Mouse (Mus musculus) left cerebral cortex, adult 2 months (tissue): Measurements from ENCODE around the gene Ppox. TPM values are rescaled to one million over a fixed set of nuclear protein-coding genes. Genes with fewer than 3 reads are reported as not detected.

Experiments
- DNase-seq, 2 experiments: peaks; one replicate each; pipeline ENCODE4 v3.0.0; 2021 to 2022; ENCODE audit warnings: low spot score in 2 of 2, mixed read lengths in 1 of 2; ENCODE audit errors: extremely low spot score in 1 of 2
- H3K27ac ChIP-seq: fragments of 200-600 bp; 2 replicates; pipeline ENCODE4 v1.8.1; 2022
- H3K4me3 ChIP-seq: fragments of 200-600 bp; 2 replicates; pipeline ENCODE4 v1.8.1; 2022
- CTCF ChIP-seq: fragments of 200-600 bp; IDR thresholded peaks from 2 replicates; pipeline ENCODE4 v1.8.1; 2022; ENCODE audit warnings: antibody characterized with exemption, mild to moderate bottlenecking, moderate library complexity
- intact Hi-C: fragments of 180-260 bp; cut with DNase I; formaldehyde crosslinking; loops from one replicate; pipeline ENCODE4 v1.15.1; 2025
- total RNA-seq, 2 experiments: library from RNA; stranded (reverse); gene quantifications; 2 replicates each; pipeline ENCODE4 v1.2.3; 2021

The Ppox gene
- total RNA-seq, 2 experiments from 2014 or later, result 26.0 to 32.1 TPM

GRCm38 (mm10) chr1:171262594-171263130 lies 18.3 kb downstream of the Ppox start:
- DNase-seq, result peak; percentile 72 to 82
- intact Hi-C loops, result no loop called here
- peak overlapping the region; percentile 21 for H3K4me3 ChIP-seq
- no peak for TF ChIP-seq CTCF
- H3K27ac ChIP-seq, result peak overlapping the region; percentile 65

- no peak for TF ChIP-seq CTCF
- intact Hi-C loops, result no loop called here
- DNase-seq, result no peak
- no peak overlapping the region for H3K4me3 ChIP-seq
- no peak overlapping the region for H3K27ac ChIP-seq
These were observed 20.7 kb downstream of the Ppox start for GRCm38 (mm10) chr1:171260316-171260715.

GRCm38 (mm10) chr1:171258921-171259320 lies 22.1 kb downstream of the Ppox start:
- no peak overlapping the region for H3K27ac ChIP-seq
- H3K4me3 ChIP-seq, result no peak overlapping the region
- intact Hi-C loops, result no loop called here
- TF ChIP-seq CTCF, result no peak
- no peak for DNase-seq

- Histone ChIP-seq H3K27ac (no peak overlapping the region), H3K4me3 (no peak overlapping the region)
- no peak for TF ChIP-seq CTCF
- no peak for DNase-seq
- intact Hi-C loops, result loop anchor here (2.0 kb wide), 3 partner anchors 35 to 147 kb away; partner anchors contain the start of gene Tomm40l
These were observed 23.2 kb downstream of the Ppox start for GRCm38 (mm10) chr1:171257781-171258180.

GRCm38 (mm10) chr1:171256937-171257548 lies 23.9 kb downstream of the Ppox start:
- peak; percentile 47 to 57 for DNase-seq
- peak; percentile 93 for TF ChIP-seq CTCF
- Histone ChIP-seq H3K27ac (no peak overlapping the region), H3K4me3 (no peak overlapping the region)
- intact Hi-C loops, result loop anchor here (2.0 kb wide), 3 partner anchors 34 to 146 kb away; partner anchors contain the start of gene Tomm40l

- Histone ChIP-seq H3K27ac (no peak overlapping the region), H3K4me3 (no peak overlapping the region)
- intact Hi-C loops, result loop anchor here (2.0 kb wide), 3 partner anchors 33 to 145 kb away; partner anchors contain the start of gene Tomm40l
- peak; percentile 8; the same call in 1 of the 2 replicates for TF ChIP-seq CTCF
- DNase-seq, result no peak
These were observed 24.7 kb downstream of the Ppox start for GRCm38 (mm10) chr1:171256095-171256818.

GRCm38 (mm10) chr1:171252415-171252814 lies 28.6 kb downstream of the Ppox start:
- no peak for DNase-seq
- no peak for TF ChIP-seq CTCF
- peak overlapping the region; percentile 37 for H3K27ac ChIP-seq
- intact Hi-C loops, result no loop called here
- no peak overlapping the region; the same call in 1 of the 2 replicates for H3K4me3 ChIP-seq

GRCm38 (mm10) chr1:171251594-171252324 lies 29.2 kb downstream of the Ppox start:
- Histone ChIP-seq H3K27ac (peak overlapping the region; percentile 37), H3K4me3 (peak overlapping the region; percentile 39)
- TF ChIP-seq CTCF, result no peak
- intact Hi-C loops, result no loop called here
- DNase-seq, result no peak

- DNase-seq, result no peak
- H3K27ac ChIP-seq, result peak within 1 kb of the TSS; percentile 37
- TF ChIP-seq CTCF, result no peak
- peak within 1 kb of the TSS; percentile 39 for H3K4me3 ChIP-seq
- intact Hi-C loops, result no loop called here
These were observed 30.0 kb downstream of the Ppox start, which contains the start of gene Ndufs2 for GRCm38 (mm10) chr1:171250680-171251593. Gene Ndufs2, minus strand, starts transcription at chr1:171251388.

- intact Hi-C loops, result no loop called here
- DNase-seq, result peak; percentile 49 to 58
- Histone ChIP-seq H3K4me3 (peak within 1 kb of the TSS; percentile 39), H3K27ac (peak within 1 kb of the TSS; percentile 37)
- TF ChIP-seq CTCF, result no peak
These were observed 30.9 kb downstream of the Ppox start, which contains the start of gene Adamts4 for GRCm38 (mm10) chr1:171249913-171250600. Gene Adamts4, plus strand, starts transcription at chr1:171250421.
